Mouse (Mus musculus) forebrain, embryonic 13.5 days (tissue): ENCODE data around the gene Sh3bp4. TPM values are rescaled to one million over a fixed set of nuclear protein-coding genes. Genes with fewer than 3 reads are reported as not detected.

Experiments
- ATAC-seq: fragments of 200-750 bp; cut with Nextera tagmentation; 2 replicates; pipeline ENCODE4 v1.8.0; 2017
- H3K27ac ChIP-seq: fragments of 300-500 bp; sonication (generic); 2 replicates; pipeline ENCODE4 v1.5.1; 2015; ENCODE audit warnings: inconsistent platforms, mild to moderate bottlenecking, moderate library complexity
- H3K27me3 ChIP-seq: fragments of 300-500 bp; sonication (generic); 2 replicates; pipeline ENCODE4 v1.6.1; 2015; ENCODE audit warnings: mild to moderate bottlenecking, inconsistent platforms
- H3K36me3 ChIP-seq: fragments of 300-500 bp; sonication (generic); 2 replicates; pipeline ENCODE4 v1.6.1; 2015; ENCODE audit warnings: mild to moderate bottlenecking, inconsistent platforms; ENCODE audit not compliant: poor library complexity, severe bottlenecking
- H3K4me1 ChIP-seq: fragments of 300-500 bp; sonication (generic); 2 replicates; pipeline ENCODE4 v1.6.1; 2015; ENCODE audit warnings: inconsistent platforms
- H3K4me2 ChIP-seq: fragments of 300-500 bp; sonication (generic); 2 replicates; pipeline ENCODE4 v1.6.1; 2015; ENCODE audit warnings: inconsistent platforms, mild to moderate bottlenecking, moderate library complexity
- H3K4me3 ChIP-seq: fragments of 300-500 bp; sonication (generic); 2 replicates; pipeline ENCODE4 v1.5.1; 2015; ENCODE audit warnings: mild to moderate bottlenecking, inconsistent platforms
- H3K9ac ChIP-seq: fragments of 300-500 bp; sonication (generic); 2 replicates; pipeline ENCODE4 v1.6.1; 2015; ENCODE audit warnings: mild to moderate bottlenecking, inconsistent platforms
- H3K9me3 ChIP-seq: fragments of 300-500 bp; sonication (generic); replicated peaks from 2 replicates; pipeline ENCODE4 v1.6.1; 2016; ENCODE audit warnings: inconsistent platforms
- WGBS: fragments of 180-500 bp; shearing (Covaris S2); methylation state at CpG from one replicate; pipeline ENCODE4 v1.1.7; 2015; 5-methylcytosine and 5-hydroxymethylcytosine counted together
- polyA plus RNA-seq: library from polyadenylated mRNA; unstranded; fragments of >200 nt; fragmentation: Nextera tagmentation; extraction: Ambion mirVana; gene quantifications from 2 replicates; pipeline ENCODE4 v1.2.1, GENCODE M21; 2015

The Sh3bp4 gene
- 16.1 and 18.4 TPM in 2 replicates for polyA plus RNA-seq

- peak within 1 kb of the TSS; percentile 80 for H3K9ac ChIP-seq
- no peaks in the 10 kb centered on the region for H3K27me3 ChIP-seq
- H3K4me2 ChIP-seq: peak within 1 kb of the TSS; percentile 77
- H3K9me3 ChIP-seq: no peaks in the 10 kb centered on the region
- H3K4me3 ChIP-seq: peak within 1 kb of the TSS; percentile 88
- H3K27ac ChIP-seq: peak within 1 kb of the TSS; percentile 72
- peaks cover 44% of the 10 kb centered on the region for H3K4me1 ChIP-seq
- no peaks in the 10 kb centered on the region for H3K36me3 ChIP-seq
- under 1% methylated on average over 59 of the region's 63 CpGs for WGBS
- ATAC-seq: peak; percentile 92
These were observed at the start of gene Sh3bp4 for GRCm38 (mm10) chr1:89070103-89070700. Gene Sh3bp4, plus strand, starts transcription at chr1:89070415.

- Histone ChIP-seq H3K4me1 (0 out of 2 replicates have a peak, but pooled peaks cover 3% of the 10 kb centered on the region), H3K9ac (no peak overlapping the region), H3K4me3 (no peak overlapping the region), H3K27ac (no peak overlapping the region), H3K4me2 (no peak overlapping the region), H3K9me3 (no peaks in the 10 kb centered on the region), H3K27me3 (no peaks in the 10 kb centered on the region), H3K36me3 (no peaks in the 10 kb centered on the region)
- no peak for ATAC-seq
- WGBS: 83% methylated on average over 7 of the region's 7 CpGs
These were observed 47.2 kb upstream of the Sh3bp4 start for GRCm38 (mm10) chr1:89022997-89023396.

- Histone ChIP-seq H3K4me1 (0 out of 2 replicates have a peak, but pooled peaks cover 3% of the 10 kb centered on the region), H3K9ac (no peak overlapping the region), H3K27ac (no peak overlapping the region), H3K4me3 (no peak overlapping the region), H3K9me3 (no peaks in the 10 kb centered on the region), H3K27me3 (no peaks in the 10 kb centered on the region), H3K36me3 (no peaks in the 10 kb centered on the region), H3K4me2 (no peak overlapping the region)
- ATAC-seq: no peak
- 77% methylated on average over 9 of the region's 9 CpGs for WGBS
These were observed 45.3 kb upstream of the Sh3bp4 start for GRCm38 (mm10) chr1:89024696-89025612.

- H3K9ac ChIP-seq: no peak overlapping the region
- no peaks in the 10 kb centered on the region for H3K27me3 ChIP-seq
- no peaks in the 10 kb centered on the region for H3K9me3 ChIP-seq
- no peak for ATAC-seq
- no peak overlapping the region for H3K4me2 ChIP-seq
- no peak overlapping the region for H3K27ac ChIP-seq
- H3K4me3 ChIP-seq: no peak overlapping the region
- 81% methylated on average over 1 of the region's 1 CpGs for WGBS
- H3K4me1 ChIP-seq: 0 out of 2 replicates have a peak, but pooled peaks cover 3% of the 10 kb centered on the region
- H3K36me3 ChIP-seq: no peaks in the 10 kb centered on the region
These were observed 44.2 kb upstream of the Sh3bp4 start for GRCm38 (mm10) chr1:89026040-89026439.

- ATAC-seq: no peak
- Histone ChIP-seq H3K4me2 (no peak overlapping the region), H3K27ac (no peak overlapping the region), H3K4me3 (no peak overlapping the region), H3K27me3 (no peaks in the 10 kb centered on the region), H3K9me3 (no peaks in the 10 kb centered on the region), H3K4me1 (0 out of 2 replicates have a peak, but pooled peaks cover 3% of the 10 kb centered on the region), H3K9ac (no peak overlapping the region), H3K36me3 (no peaks in the 10 kb centered on the region)
- WGBS: 80% methylated on average over 11 of the region's 11 CpGs
These were observed 40.9 kb upstream of the Sh3bp4 start for GRCm38 (mm10) chr1:89029136-89029927.

GRCm38 (mm10) chr1:89033661-89034060 is 36.6 kb upstream of the Sh3bp4 start:
- no peaks in the 10 kb centered on the region for H3K36me3 ChIP-seq
- H3K4me2 ChIP-seq: no peak overlapping the region
- no peak for ATAC-seq
- no peaks in the 10 kb centered on the region for H3K9me3 ChIP-seq
- 86% methylated on average over 8 of the region's 8 CpGs for WGBS
- H3K9ac ChIP-seq: no peak overlapping the region
- no peak overlapping the region for H3K27ac ChIP-seq
- H3K27me3 ChIP-seq: no peaks in the 10 kb centered on the region
- H3K4me3 ChIP-seq: no peak overlapping the region
- no peaks in the 10 kb centered on the region for H3K4me1 ChIP-seq

GRCm38 (mm10) chr1:89034061-89034460 is 36.2 kb upstream of the Sh3bp4 start:
- Histone ChIP-seq H3K4me1 (no peaks in the 10 kb centered on the region), H3K36me3 (no peaks in the 10 kb centered on the region), H3K27me3 (no peaks in the 10 kb centered on the region), H3K4me3 (no peak overlapping the region), H3K9me3 (no peaks in the 10 kb centered on the region), H3K27ac (no peak overlapping the region), H3K9ac (no peak overlapping the region), H3K4me2 (no peak overlapping the region)
- whole genome bisulfite sequencing: 82% methylated on average over 4 of the region's 4 CpGs
- ATAC-seq: no peak

GRCm38 (mm10) chr1:89035115-89035514 is 35.1 kb upstream of the Sh3bp4 start:
- 0 out of 2 replicates have a peak, but pooled peaks cover 5% of the 10 kb centered on the region for H3K4me1 ChIP-seq
- H3K9me3 ChIP-seq: no peaks in the 10 kb centered on the region
- H3K4me2 ChIP-seq: no peak overlapping the region
- WGBS: 89% methylated on average over 5 of the region's 5 CpGs
- ATAC-seq: peak; percentile 57; the same call in 1 of the 2 replicates
- no peak overlapping the region for H3K27ac ChIP-seq
- H3K9ac ChIP-seq: no peak overlapping the region
- no peaks in the 10 kb centered on the region for H3K36me3 ChIP-seq
- no peaks in the 10 kb centered on the region for H3K27me3 ChIP-seq
- no peak overlapping the region for H3K4me3 ChIP-seq

GRCm38 (mm10) chr1:89039836-89040235 is 30.4 kb upstream of the Sh3bp4 start:
- Histone ChIP-seq H3K9me3 (no peaks in the 10 kb centered on the region), H3K36me3 (no peaks in the 10 kb centered on the region), H3K9ac (no peak overlapping the region), H3K27me3 (no peaks in the 10 kb centered on the region), H3K4me3 (no peak overlapping the region), H3K4me2 (no peak overlapping the region), H3K4me1 (0 out of 2 replicates have a peak, but pooled peaks cover 5% of the 10 kb centered on the region), H3K27ac (no peak overlapping the region)
- ATAC-seq: no peak
- WGBS: 78% methylated on average over 2 of the region's 2 CpGs

GRCm38 (mm10) chr1:89041290-89041689 is 28.9 kb upstream of the Sh3bp4 start:
- H3K9ac ChIP-seq: no peak overlapping the region
- no peaks in the 10 kb centered on the region for H3K9me3 ChIP-seq
- WGBS: 73% methylated on average over 5 of the region's 5 CpGs
- ATAC-seq: no peak
- 0 out of 2 replicates have a peak, but pooled peaks cover 5% of the 10 kb centered on the region for H3K4me1 ChIP-seq
- no peak overlapping the region for H3K27ac ChIP-seq
- no peaks in the 10 kb centered on the region for H3K27me3 ChIP-seq
- H3K4me3 ChIP-seq: no peak overlapping the region
- no peak overlapping the region for H3K4me2 ChIP-seq
- H3K36me3 ChIP-seq: no peaks in the 10 kb centered on the region

GRCm38 (mm10) chr1:89042081-89042480 is 28.1 kb upstream of the Sh3bp4 start:
- no peak overlapping the region for H3K4me2 ChIP-seq
- H3K4me3 ChIP-seq: no peak overlapping the region
- H3K27ac ChIP-seq: no peak overlapping the region
- no peak overlapping the region for H3K9ac ChIP-seq
- ATAC-seq: no peak
- H3K4me1 ChIP-seq: 0 out of 2 replicates have a peak, but pooled peaks cover 5% of the 10 kb centered on the region
- H3K36me3 ChIP-seq: no peaks in the 10 kb centered on the region
- no peaks in the 10 kb centered on the region for H3K27me3 ChIP-seq
- WGBS: 84% methylated on average over 4 of the region's 4 CpGs
- no peaks in the 10 kb centered on the region for H3K9me3 ChIP-seq
